Mouse (Mus musculus) embryonic facial prominence, embryonic 13.5 days (tissue): Measurements from ENCODE around the gene Plekhh2. TPM values are rescaled to one million over a fixed set of nuclear protein-coding genes. Genes with fewer than 3 reads are reported as not detected.

Experiments
- ATAC-seq: fragments of 200-750 bp; cut with Nextera tagmentation; 2 replicates; pipeline ENCODE4 v1.8.0; 2017; ENCODE audit warnings: low read depth; ENCODE audit not compliant: insufficient number of reproducible peaks, insufficient read depth, low FRiP score, low TSS enrichment
- H3K27ac ChIP-seq: fragments of 300-500 bp; sonication (generic); 2 replicates; pipeline ENCODE4 v1.5.1; 2015; ENCODE audit warnings: moderate library complexity, mild to moderate bottlenecking, inconsistent platforms
- H3K27me3 ChIP-seq: fragments of 300-500 bp; sonication (generic); 2 replicates; pipeline ENCODE4 v1.6.1; 2015; ENCODE audit warnings: mild to moderate bottlenecking, inconsistent platforms
- H3K36me3 ChIP-seq: fragments of 300-500 bp; sonication (generic); 2 replicates; pipeline ENCODE4 v1.6.1; 2015; ENCODE audit warnings: mild to moderate bottlenecking, inconsistent platforms
- H3K4me1 ChIP-seq: fragments of 300-500 bp; sonication (generic); 2 replicates; pipeline ENCODE4 v1.6.1; 2015; ENCODE audit warnings: inconsistent platforms
- H3K4me2 ChIP-seq: fragments of 300-500 bp; sonication (generic); 2 replicates; pipeline ENCODE4 v1.6.1; 2015; ENCODE audit warnings: moderate library complexity, mild to moderate bottlenecking, inconsistent platforms
- H3K4me3 ChIP-seq: fragments of 300-500 bp; sonication (generic); 2 replicates; pipeline ENCODE4 v1.5.1; 2015; ENCODE audit warnings: mild to moderate bottlenecking, inconsistent platforms
- H3K9ac ChIP-seq: fragments of 300-500 bp; sonication (generic); 2 replicates; pipeline ENCODE4 v1.6.1; 2015; ENCODE audit warnings: mild to moderate bottlenecking, inconsistent platforms
- H3K9me3 ChIP-seq: fragments of 300-500 bp; sonication (generic); 2 replicates; pipeline ENCODE4 v1.6.1; 2016; ENCODE audit warnings: inconsistent platforms
- WGBS: fragments of 180-500 bp; shearing (Covaris S2); methylation state at CpG from one replicate; pipeline ENCODE4 v1.1.7; 2015; ENCODE audit warnings: mixed read lengths; 5-methylcytosine and 5-hydroxymethylcytosine counted together
- polyA plus RNA-seq: library from polyadenylated mRNA; unstranded; fragments of >200 nt; fragmentation: Nextera tagmentation; extraction: Ambion mirVana; gene quantifications from 2 replicates; pipeline ENCODE4 v1.2.1, GENCODE M21; 2015

The Plekhh2 gene
- polyA plus RNA-seq = 8.7 and 9.2 TPM in 2 replicates

- H3K9ac ChIP-seq = peak within 1 kb of the TSS; percentile 88
- peak within 1 kb of the TSS; percentile 78 for H3K4me3 ChIP-seq
- H3K27ac ChIP-seq = peak within 1 kb of the TSS; percentile 80
- under 1% methylated on average over 72 of the region's 79 CpGs for WGBS
- H3K4me2 ChIP-seq = peak within 1 kb of the TSS; percentile 85
- H3K36me3 ChIP-seq = no peaks in the 10 kb centered on the region
- H3K27me3 ChIP-seq = no peaks in the 10 kb centered on the region
- H3K9me3 ChIP-seq = no peaks in the 10 kb centered on the region
- peak; percentile 77 for ATAC-seq
- H3K4me1 ChIP-seq = peaks cover 26% of the 10 kb centered on the region
These were observed at the start of gene Plekhh2 for GRCm38 (mm10) chr17:84511682-84512515. Gene Plekhh2, plus strand, starts transcription at chr17:84511895.

GRCm38 (mm10) chr17:84465753-84466608 is 45.7 kb upstream of the Plekhh2 start, which contains the start of gene Thada:
Gene Thada, minus strand, starts transcription at chr17:84466205.
- H3K4me3 ChIP-seq = peak within 1 kb of the TSS; percentile 93
- peak; percentile 97 for ATAC-seq
- H3K9me3 ChIP-seq = no peaks in the 10 kb centered on the region
- H3K36me3 ChIP-seq = peaks cover 9% of the 10 kb centered on the region
- under 1% methylated on average over 67 of the region's 67 CpGs for WGBS
- H3K9ac ChIP-seq = peak within 1 kb of the TSS; percentile 92
- H3K4me1 ChIP-seq = peaks cover 16% of the 10 kb centered on the region
- H3K27me3 ChIP-seq = no peaks in the 10 kb centered on the region
- H3K4me2 ChIP-seq = peak within 1 kb of the TSS; percentile 84
- peak within 1 kb of the TSS; percentile 85 for H3K27ac ChIP-seq

- Histone ChIP-seq H3K36me3 (no peaks in the 10 kb centered on the region), H3K4me1 (no peaks in the 10 kb centered on the region), H3K4me2 (no peak overlapping the region), H3K9me3 (no peaks in the 10 kb centered on the region), H3K4me3 (no peak overlapping the region), H3K27ac (no peak overlapping the region), H3K27me3 (no peaks in the 10 kb centered on the region), H3K9ac (no peak overlapping the region)
- ATAC-seq = no peak
- 58% methylated on average over 4 of the region's 4 CpGs for WGBS
These were observed 37.4 kb upstream of the Plekhh2 start for GRCm38 (mm10) chr17:84474312-84474711.

- no peak overlapping the region for H3K9ac ChIP-seq
- H3K4me3 ChIP-seq = no peak overlapping the region
- H3K9me3 ChIP-seq = no peaks in the 10 kb centered on the region
- ATAC-seq = no peak
- peaks cover 10% of the 10 kb centered on the region for H3K4me1 ChIP-seq
- no peak overlapping the region for H3K4me2 ChIP-seq
- no peaks in the 10 kb centered on the region for H3K27me3 ChIP-seq
- WGBS = 83% methylated on average over 5 of the region's 5 CpGs
- H3K27ac ChIP-seq = no peak overlapping the region
- no peaks in the 10 kb centered on the region for H3K36me3 ChIP-seq
These were observed 34.5 kb upstream of the Plekhh2 start for GRCm38 (mm10) chr17:84477176-84477575.

GRCm38 (mm10) chr17:84478276-84478675 is 33.4 kb upstream of the Plekhh2 start:
- 83% methylated on average over 4 of the region's 4 CpGs for WGBS
- no peaks in the 10 kb centered on the region for H3K36me3 ChIP-seq
- H3K4me2 ChIP-seq = no peak overlapping the region
- peaks cover 10% of the 10 kb centered on the region for H3K4me1 ChIP-seq
- no peaks in the 10 kb centered on the region for H3K27me3 ChIP-seq
- no peak overlapping the region for H3K4me3 ChIP-seq
- no peak overlapping the region for H3K27ac ChIP-seq
- no peak overlapping the region for H3K9ac ChIP-seq
- ATAC-seq = no peak
- H3K9me3 ChIP-seq = no peaks in the 10 kb centered on the region

- Histone ChIP-seq H3K4me3 (no peak overlapping the region), H3K9me3 (no peaks in the 10 kb centered on the region), H3K27ac (no peak overlapping the region), H3K4me2 (no peak overlapping the region), H3K27me3 (no peaks in the 10 kb centered on the region), H3K4me1 (peaks cover 10% of the 10 kb centered on the region), H3K9ac (no peak overlapping the region), H3K36me3 (no peaks in the 10 kb centered on the region)
- 47% methylated on average over 15 of the region's 15 CpGs for WGBS
- ATAC-seq = no peak
These were observed 31.0 kb upstream of the Plekhh2 start for GRCm38 (mm10) chr17:84480464-84481355.

- WGBS = 88% methylated on average over 3 of the region's 3 CpGs
- no peaks in the 10 kb centered on the region for H3K27me3 ChIP-seq
- H3K9ac ChIP-seq = no peak overlapping the region
- no peak overlapping the region for H3K4me3 ChIP-seq
- ATAC-seq = no peak
- no peak overlapping the region for H3K27ac ChIP-seq
- H3K36me3 ChIP-seq = no peaks in the 10 kb centered on the region
- H3K4me1 ChIP-seq = peaks cover 10% of the 10 kb centered on the region
- H3K4me2 ChIP-seq = no peak overlapping the region
- no peaks in the 10 kb centered on the region for H3K9me3 ChIP-seq
These were observed 28.9 kb upstream of the Plekhh2 start for GRCm38 (mm10) chr17:84482831-84483230.

GRCm38 (mm10) chr17:84483673-84484320 is 27.9 kb upstream of the Plekhh2 start:
- no peak overlapping the region for H3K9ac ChIP-seq
- H3K4me1 ChIP-seq = peaks cover 10% of the 10 kb centered on the region
- no peak overlapping the region for H3K4me2 ChIP-seq
- no peaks in the 10 kb centered on the region for H3K27me3 ChIP-seq
- 69% methylated on average over 6 of the region's 6 CpGs for WGBS
- ATAC-seq = no peak
- no peak overlapping the region for H3K27ac ChIP-seq
- no peak overlapping the region for H3K4me3 ChIP-seq
- no peaks in the 10 kb centered on the region for H3K36me3 ChIP-seq
- H3K9me3 ChIP-seq = no peaks in the 10 kb centered on the region

GRCm38 (mm10) chr17:84487415-84487814 is 24.3 kb upstream of the Plekhh2 start:
- Histone ChIP-seq H3K36me3 (no peaks in the 10 kb centered on the region), H3K4me1 (no peaks in the 10 kb centered on the region), H3K27me3 (no peaks in the 10 kb centered on the region), H3K9ac (no peak overlapping the region), H3K4me3 (no peak overlapping the region), H3K4me2 (no peak overlapping the region), H3K27ac (no peak overlapping the region), H3K9me3 (no peaks in the 10 kb centered on the region)
- WGBS = 75% methylated on average over 2 of the region's 2 CpGs
- no peak for ATAC-seq

- no peak overlapping the region for H3K27ac ChIP-seq
- H3K36me3 ChIP-seq = no peaks in the 10 kb centered on the region
- no peak for ATAC-seq
- H3K27me3 ChIP-seq = no peaks in the 10 kb centered on the region
- no peaks in the 10 kb centered on the region for H3K4me1 ChIP-seq
- no peak overlapping the region for H3K4me3 ChIP-seq
- no peak overlapping the region for H3K4me2 ChIP-seq
- H3K9ac ChIP-seq = no peak overlapping the region
- WGBS = 36% methylated on average over 5 of the region's 5 CpGs
- H3K9me3 ChIP-seq = no peaks in the 10 kb centered on the region
These were observed 19.3 kb upstream of the Plekhh2 start for GRCm38 (mm10) chr17:84492255-84492880.
